Mouse (Mus musculus) intestine, postnatal 0 days (tissue): ENCODE results near the gene Crhr1. TPM values are rescaled to one million over a fixed set of nuclear protein-coding genes. Genes with fewer than 3 reads are reported as not detected.

Experiments
- ATAC-seq: fragments of 200-750 bp; cut with Nextera tagmentation; 2 replicates; pipeline ENCODE4 v1.8.0; 2017; ENCODE audit warnings: mild to moderate bottlenecking, moderate TSS enrichment, moderate library complexity
- H3K27ac ChIP-seq: fragments of 300-500 bp; sonication (generic); 2 replicates; pipeline ENCODE4 v1.5.1; 2014; ENCODE audit warnings: mild to moderate bottlenecking, low read depth, low read length, moderate library complexity
- H3K27me3 ChIP-seq: fragments of 300-500 bp; sonication (generic); replicated peaks from 2 replicates; pipeline ENCODE4 v1.6.1; 2014; ENCODE audit warnings: low read length, mixed read lengths; ENCODE audit not compliant: control insufficient read depth, insufficient read depth
- H3K36me3 ChIP-seq: fragments of 300-500 bp; sonication (generic); 2 replicates; pipeline ENCODE4 v1.6.1; 2014; ENCODE audit warnings: mild to moderate bottlenecking, moderate library complexity; ENCODE audit not compliant: control insufficient read depth, insufficient read depth
- H3K4me1 ChIP-seq: fragments of 300-500 bp; sonication (generic); replicated peaks from 2 replicates; pipeline ENCODE4 v1.6.1; 2014; ENCODE audit warnings: antibody characterized with exemption, low read length, mixed read lengths; ENCODE audit not compliant: control insufficient read depth, insufficient read depth
- H3K4me2 ChIP-seq: fragments of 300-500 bp; sonication (generic); replicated peaks from 2 replicates; pipeline ENCODE4 v1.6.1; 2014; ENCODE audit warnings: low read depth, mild to moderate bottlenecking, moderate library complexity
- H3K4me3 ChIP-seq: fragments of 300-500 bp; sonication (generic); 2 replicates; pipeline ENCODE4 v1.5.1; 2014; ENCODE audit warnings: low read depth, low read length
- H3K9ac ChIP-seq: fragments of 300-500 bp; sonication (generic); 2 replicates; pipeline ENCODE4 v1.6.1; 2014; ENCODE audit warnings: mild to moderate bottlenecking, low read depth, low read length
- H3K9me3 ChIP-seq: fragments of 300-500 bp; sonication (generic); 2 replicates; pipeline ENCODE4 v1.6.1; 2016; ENCODE audit warnings: mixed run types; ENCODE audit not compliant: control insufficient read depth
- CTCF ChIP-seq: sonication (generic); IDR thresholded peaks from 2 replicates; pipeline ENCODE4 v1.5.1; 2016; ENCODE audit warnings: low read depth, mild to moderate bottlenecking, control low read depth, antibody characterized with exemption, moderate library complexity
- WGBS: fragments of 180-500 bp; shearing (Covaris S2); extraction: QIAGEN DNeasy Blood & Tissue Kit; methylation state at CpG from one replicate; pipeline ENCODE4 v1.1.7; 2014; 5-methylcytosine and 5-hydroxymethylcytosine counted together
- polyA plus RNA-seq: library from polyadenylated mRNA; unstranded; fragments of >200 nt; fragmentation: Nextera tagmentation; extraction: Ambion mirVana; gene quantifications from 2 replicates; pipeline ENCODE4 v1.2.1, GENCODE M21; 2015

The Crhr1 gene
- polyA plus RNA-seq, 1 experiment from 2014 or later, result not detected

DNA sequence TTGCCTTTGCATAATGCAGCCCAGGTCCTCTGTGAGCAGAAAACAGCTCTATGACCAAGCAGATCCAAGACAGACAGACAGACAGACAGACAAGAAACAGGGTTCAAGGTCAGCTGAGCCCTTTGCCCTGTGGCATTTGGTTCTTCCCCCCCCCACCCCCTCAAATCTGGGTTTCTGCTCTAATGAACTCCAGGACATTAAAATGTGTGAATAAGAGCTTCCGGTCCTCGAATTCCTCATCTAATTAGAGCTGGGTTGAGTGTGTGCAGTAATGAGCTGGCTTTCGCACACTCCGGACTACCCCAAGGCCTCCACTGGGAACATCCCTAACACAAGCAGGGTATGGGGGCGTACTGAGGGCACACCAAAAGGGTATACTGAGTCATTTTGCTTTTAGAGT lies 18.3 kb downstream of the Crhr1 start:
- H3K4me2 ChIP-seq, result no peak overlapping the region
- H3K27ac ChIP-seq, result no peak overlapping the region
- no peak overlapping the region for H3K4me3 ChIP-seq
- no peak for TF ChIP-seq CTCF
- H3K36me3 ChIP-seq, result no peaks in the 10 kb centered on the region
- no peaks in the 10 kb centered on the region for H3K4me1 ChIP-seq
- no peaks in the 10 kb centered on the region for H3K27me3 ChIP-seq
- ATAC-seq, result no peak
- no peaks in the 10 kb centered on the region for H3K9me3 ChIP-seq
- 79% methylated on average over 5 of the region's 5 CpGs for WGBS
- H3K9ac ChIP-seq, result no peak overlapping the region

DNA sequence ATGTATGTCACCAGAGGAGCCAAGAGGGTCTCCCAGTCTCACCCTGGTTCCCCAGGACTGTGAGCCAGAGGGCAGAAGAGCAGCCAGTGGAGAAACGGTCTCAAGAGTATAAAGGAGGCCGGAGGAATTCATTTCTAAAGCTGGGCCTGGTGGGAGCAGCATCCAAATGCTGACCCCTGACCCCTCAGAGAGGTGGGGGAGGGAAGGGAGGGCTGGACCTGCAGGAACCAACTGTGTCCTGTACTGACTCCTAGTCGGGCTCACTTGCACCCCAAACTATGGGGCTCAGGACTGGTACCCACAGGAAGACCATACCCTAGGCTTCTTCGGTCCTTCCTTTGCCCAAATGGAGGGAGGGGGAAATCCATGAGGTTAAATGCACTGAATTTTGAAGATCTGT lies 21.7 kb downstream of the Crhr1 start:
- Histone ChIP-seq H3K36me3 (no peaks in the 10 kb centered on the region), H3K9me3 (no peaks in the 10 kb centered on the region), H3K9ac (no peak overlapping the region), H3K27ac (no peak overlapping the region), H3K4me2 (no peak overlapping the region), H3K4me1 (no peaks in the 10 kb centered on the region), H3K27me3 (peaks cover 19% of the 10 kb centered on the region), H3K4me3 (no peak overlapping the region)
- WGBS, result 72% methylated on average over 4 of the region's 4 CpGs
- no peak for ATAC-seq
- no peak for TF ChIP-seq CTCF

DNA sequence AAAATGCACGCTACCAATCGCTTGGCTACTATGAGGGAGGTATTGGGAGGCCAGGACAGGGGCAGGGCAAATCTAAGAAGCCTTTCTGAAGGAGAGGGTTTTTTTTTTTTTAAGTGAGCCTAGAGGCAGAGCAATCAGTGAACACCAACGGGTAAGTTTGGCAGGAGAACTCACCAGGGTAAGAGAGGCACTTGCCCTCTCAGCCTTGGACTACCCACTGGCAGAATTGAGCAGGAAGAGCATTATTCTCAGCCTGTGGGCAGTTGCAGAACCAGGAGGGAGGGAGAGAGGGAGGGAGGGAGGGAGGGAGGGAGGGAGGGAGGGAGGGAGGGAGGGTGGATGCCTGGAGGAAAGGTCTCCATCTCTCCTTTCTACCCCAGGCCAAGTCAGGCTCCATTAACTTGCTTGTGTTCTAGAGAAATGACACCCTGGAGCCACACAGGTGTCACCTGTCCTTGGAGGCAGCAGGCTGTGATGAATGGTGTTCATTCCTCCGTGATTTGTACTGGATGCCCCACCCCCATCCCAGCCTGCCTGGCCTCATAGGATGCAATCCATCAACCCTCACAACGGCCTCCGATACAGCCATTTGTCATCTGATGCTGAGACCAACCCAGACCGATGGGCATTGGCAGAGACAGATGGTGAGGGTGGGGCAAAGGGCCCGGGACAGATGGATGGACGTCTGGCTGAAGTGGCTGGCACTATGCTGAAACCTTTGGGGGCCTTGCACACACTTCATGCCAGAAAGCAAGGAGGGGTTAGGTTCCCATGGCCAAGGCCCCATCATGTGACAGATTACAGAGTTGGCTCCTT lies 22.4 kb downstream of the Crhr1 start:
- H3K27me3 ChIP-seq, result peaks cover 19% of the 10 kb centered on the region
- no peak for TF ChIP-seq CTCF
- no peaks in the 10 kb centered on the region for H3K4me1 ChIP-seq
- no peak for ATAC-seq
- no peak overlapping the region for H3K4me2 ChIP-seq
- H3K9me3 ChIP-seq, result no peaks in the 10 kb centered on the region
- no peak overlapping the region for H3K4me3 ChIP-seq
- no peak overlapping the region for H3K9ac ChIP-seq
- H3K27ac ChIP-seq, result no peak overlapping the region
- no peaks in the 10 kb centered on the region for H3K36me3 ChIP-seq
- 35% methylated on average over 9 of the region's 9 CpGs for WGBS

- TF ChIP-seq CTCF, result no peak
- Histone ChIP-seq H3K36me3 (no peaks in the 10 kb centered on the region), H3K27me3 (peaks cover 19% of the 10 kb centered on the region), H3K27ac (no peak overlapping the region), H3K4me2 (no peak overlapping the region), H3K4me1 (no peaks in the 10 kb centered on the region), H3K4me3 (no peak overlapping the region), H3K9ac (no peak overlapping the region), H3K9me3 (no peaks in the 10 kb centered on the region)
- ATAC-seq, result no peak
Measured at GRCm38 (mm10) chr11:104155899-104156298, 23.2 kb downstream of the Crhr1 start.

- Histone ChIP-seq H3K4me2 (no peak overlapping the region), H3K9ac (no peak overlapping the region), H3K9me3 (no peaks in the 10 kb centered on the region), H3K4me3 (no peak overlapping the region), H3K36me3 (no peaks in the 10 kb centered on the region), H3K27ac (no peak overlapping the region), H3K27me3 (peaks cover 19% of the 10 kb centered on the region), H3K4me1 (no peaks in the 10 kb centered on the region)
- 49% methylated on average over 3 of the region's 3 CpGs for WGBS
- ATAC-seq, result no peak
- TF ChIP-seq CTCF, result no peak
Measured at GRCm38 (mm10) chr11:104156391-104156790, 23.7 kb downstream of the Crhr1 start.

GRCm38 (mm10) chr11:104157603-104158259 lies 25.1 kb downstream of the Crhr1 start:
- Histone ChIP-seq H3K36me3 (no peaks in the 10 kb centered on the region), H3K4me2 (peak overlapping the region; percentile 47; the same call in 1 of the 2 replicates), H3K4me3 (no peak overlapping the region; the same call in 1 of the 2 replicates), H3K9ac (no peak overlapping the region), H3K4me1 (no peaks in the 10 kb centered on the region), H3K9me3 (no peaks in the 10 kb centered on the region), H3K27ac (no peak overlapping the region), H3K27me3 (peaks cover 19% of the 10 kb centered on the region)
- ATAC-seq, result no peak
- peak; percentile 46 for TF ChIP-seq CTCF
- 6% methylated on average over 23 of the region's 23 CpGs for WGBS
